Mouse (Mus musculus) cortical plate, adult 2 months (tissue): ENCODE data around the gene Ccm2l. TPM values are rescaled to one million over a fixed set of nuclear protein-coding genes. Genes with fewer than 3 reads are reported as not detected.

ENCODE experiments used
- H3K27ac ChIP-seq: fragments of 200-500 bp; 2 replicates; pipeline ENCODE4 v1.5.1; 2012; ENCODE audit warnings: low read length, control low read depth, inconsistent platforms; ENCODE audit not compliant: insufficient read depth
- H3K4me1 ChIP-seq: fragments of 200-500 bp; 2 replicates; pipeline ENCODE4 v1.6.1; 2011; ENCODE audit warnings: low read length; ENCODE audit not compliant: control insufficient read depth, insufficient read depth
- H3K4me3 ChIP-seq: fragments of 200-500 bp; 2 replicates; pipeline ENCODE4 v1.5.1; 2011; ENCODE audit warnings: mild to moderate bottlenecking, low read length, control low read depth; ENCODE audit not compliant: insufficient read depth
- CTCF ChIP-seq: fragments of 200-500 bp; IDR thresholded peaks from 2 replicates; pipeline ENCODE4 v1.5.1; 2011; ENCODE audit warnings: mild to moderate bottlenecking, control low read depth, low read length; ENCODE audit not compliant: insufficient read depth; ENCODE audit errors: extremely low read depth
- POLR2A ChIP-seq: fragments of 200-500 bp; IDR thresholded peaks from 2 replicates; pipeline ENCODE4 v1.6.1; 2011; ENCODE audit warnings: mild to moderate bottlenecking, low read length, control low read depth; ENCODE audit not compliant: insufficient read depth; ENCODE audit errors: extremely low read depth
- polyA plus RNA-seq: library from polyadenylated mRNA; depleted of rRNA; stranded (reverse); fragments of >200 nt; gene quantifications from 2 replicates; pipeline ENCODE4 v1.2.3, GENCODE M21; 2012; rRNA removed

The Ccm2l gene
- polyA plus RNA-seq, 1 experiment: 13.2 TPM

- Histone ChIP-seq H3K27ac (no peak overlapping the region), H3K4me3 (no peak overlapping the region), H3K4me1 (no peaks in the 10 kb centered on the region)
- TF ChIP-seq CTCF (no peak), POLR2A (no peak)
These were observed 43.8 kb downstream of the Ccm2l start for GRCm38 (mm10) chr2:153109596-153109995.

- TF ChIP-seq CTCF (no peak), POLR2A (no peak)
- no peak overlapping the region for H3K27ac ChIP-seq
- H3K4me1 ChIP-seq: no peaks in the 10 kb centered on the region
- H3K4me3 ChIP-seq: no peak overlapping the region
These were observed 45.5 kb downstream of the Ccm2l start for GRCm38 (mm10) chr2:153111298-153111697.

- TF ChIP-seq POLR2A: no peak
- TF ChIP-seq CTCF: no peak
- 0 out of 2 replicates have a peak overlapping the region, but pooled peaks have one; percentile 46 for H3K27ac ChIP-seq
- H3K4me1 ChIP-seq: no peaks in the 10 kb centered on the region
- no peak overlapping the region for H3K4me3 ChIP-seq
These were observed 49.9 kb downstream of the Ccm2l start for GRCm38 (mm10) chr2:153115679-153116081.

GRCm38 (mm10) chr2:153117051-153117486 lies 51.3 kb downstream of the Ccm2l start:
- Histone ChIP-seq H3K4me1 (no peaks in the 10 kb centered on the region), H3K4me3 (no peak overlapping the region), H3K27ac (no peak overlapping the region)
- TF ChIP-seq POLR2A (no peak), CTCF (no peak)

GRCm38 (mm10) chr2:153119488-153119887 lies 53.7 kb downstream of the Ccm2l start:
- Histone ChIP-seq H3K4me3 (no peak overlapping the region), H3K4me1 (no peaks in the 10 kb centered on the region), H3K27ac (no peak overlapping the region)
- TF ChIP-seq CTCF (no peak), POLR2A (no peak)

GRCm38 (mm10) chr2:153120126-153120525 lies 54.4 kb downstream of the Ccm2l start:
- Histone ChIP-seq H3K27ac (no peak overlapping the region), H3K4me1 (no peaks in the 10 kb centered on the region), H3K4me3 (no peak overlapping the region)
- TF ChIP-seq POLR2A: no peak
- no peak for TF ChIP-seq CTCF

- no peak overlapping the region for H3K27ac ChIP-seq
- H3K4me3 ChIP-seq: no peak overlapping the region
- TF ChIP-seq POLR2A: no peak
- no peak for TF ChIP-seq CTCF
- no peaks in the 10 kb centered on the region for H3K4me1 ChIP-seq
These were observed 56.3 kb downstream of the Ccm2l start for GRCm38 (mm10) chr2:153121821-153122615.

- Histone ChIP-seq H3K27ac (no peak overlapping the region), H3K4me1 (no peaks in the 10 kb centered on the region), H3K4me3 (no peak overlapping the region)
- no peak for TF ChIP-seq CTCF
- no peak for TF ChIP-seq POLR2A
These were observed 56.9 kb downstream of the Ccm2l start for GRCm38 (mm10) chr2:153122701-153123100.

GRCm38 (mm10) chr2:153125875-153126274 lies 60.1 kb downstream of the Ccm2l start:
- no peak for TF ChIP-seq POLR2A
- TF ChIP-seq CTCF: no peak
- H3K27ac ChIP-seq: no peak overlapping the region
- no peak overlapping the region for H3K4me3 ChIP-seq
- no peaks in the 10 kb centered on the region for H3K4me1 ChIP-seq

GRCm38 (mm10) chr2:153131019-153131418 lies 65.3 kb downstream of the Ccm2l start:
- Histone ChIP-seq H3K4me3 (no peak overlapping the region), H3K4me1 (no peaks in the 10 kb centered on the region), H3K27ac (no peak overlapping the region)
- peak; percentile 34 for TF ChIP-seq CTCF
- TF ChIP-seq POLR2A: no peak

Other genes starting within 250 kb of the Ccm2l start
- gene Bcl2l1, start 234.2 kb upstream of the Ccm2l start, polyA plus RNA-seq: 99.2 and 105 TPM in 2 replicates
- 1.5 and 1.8 TPM in 2 replicates for gene Tpx2, start 218.0 kb upstream of the Ccm2l start, polyA plus RNA-seq
- not detected in 2 replicates for gene Mylk2, start 154.6 kb upstream of the Ccm2l start, polyA plus RNA-seq
- gene Foxs1, start 132.7 kb upstream of the Ccm2l start, polyA plus RNA-seq: 1.0 and 1.4 TPM in 2 replicates
- 37.7 and 40.7 TPM in 2 replicates for gene Dusp15, start 114.3 kb upstream of the Ccm2l start, polyA plus RNA-seq
- 1.7 and 2.0 TPM in 2 replicates for gene Ttll9, start 103.5 kb upstream of the Ccm2l start, polyA plus RNA-seq
- gene Pdrg1, start 50.5 kb upstream of the Ccm2l start, polyA plus RNA-seq: 84.0 and 88.8 TPM in 2 replicates
- gene Xkr7, start 34.1 kb upstream of the Ccm2l start, polyA plus RNA-seq: 1.4 and 1.9 TPM in 2 replicates
- gene Hck, start 42.5 kb downstream of the Ccm2l start, polyA plus RNA-seq: 3.4 and 3.7 TPM in 2 replicates
- gene Tm9sf4, start 95.3 kb downstream of the Ccm2l start, polyA plus RNA-seq: 68.4 and 70.5 TPM in 2 replicates
- 27.4 and 28.4 TPM in 2 replicates for gene Tspyl3, start 159.5 kb downstream of the Ccm2l start, polyA plus RNA-seq
- 3.5 and 3.7 TPM in 2 replicates for gene Plagl2, start 175.5 kb downstream of the Ccm2l start, polyA plus RNA-seq
- gene Pofut1, start 175.6 kb downstream of the Ccm2l start, polyA plus RNA-seq: 17.9 and 19.3 TPM in 2 replicates
- 34.3 and 34.6 TPM in 2 replicates for gene Kif3b, start 225.5 kb downstream of the Ccm2l start, polyA plus RNA-seq